Mouse (Mus musculus) retina, postnatal 1 day (tissue): ENCODE measurements around the gene Cldn34c4.

Source experiments
- DNase-seq: peaks from one replicate; pipeline ENCODE4 v3.0.0-alpha.2; 2012

The Cldn34c4 gene

GRCm38 (mm10) chrX:127736454-127736853, at the start of gene Cldn34c4:
Gene Cldn34c4, minus strand, starts transcription at chrX:127736554.
- no peak for DNase-seq

- DNase-seq: no peak
Measured at GRCm38 (mm10) chrX:127747062-127747461, 10.7 kb upstream of the Cldn34c4 start.
